Mouse (Mus musculus): ENCODE measurements around the gene Cpa5. TPM values are rescaled to one million over a fixed set of nuclear protein-coding genes. Genes with fewer than 3 reads are reported as not detected.
A peak's percentile ranks its signal among the peaks of the same experiment; 100 is the strongest.

Gene Cpa5
- polyA plus RNA-seq, 1 experiment, result not detected

DNA sequence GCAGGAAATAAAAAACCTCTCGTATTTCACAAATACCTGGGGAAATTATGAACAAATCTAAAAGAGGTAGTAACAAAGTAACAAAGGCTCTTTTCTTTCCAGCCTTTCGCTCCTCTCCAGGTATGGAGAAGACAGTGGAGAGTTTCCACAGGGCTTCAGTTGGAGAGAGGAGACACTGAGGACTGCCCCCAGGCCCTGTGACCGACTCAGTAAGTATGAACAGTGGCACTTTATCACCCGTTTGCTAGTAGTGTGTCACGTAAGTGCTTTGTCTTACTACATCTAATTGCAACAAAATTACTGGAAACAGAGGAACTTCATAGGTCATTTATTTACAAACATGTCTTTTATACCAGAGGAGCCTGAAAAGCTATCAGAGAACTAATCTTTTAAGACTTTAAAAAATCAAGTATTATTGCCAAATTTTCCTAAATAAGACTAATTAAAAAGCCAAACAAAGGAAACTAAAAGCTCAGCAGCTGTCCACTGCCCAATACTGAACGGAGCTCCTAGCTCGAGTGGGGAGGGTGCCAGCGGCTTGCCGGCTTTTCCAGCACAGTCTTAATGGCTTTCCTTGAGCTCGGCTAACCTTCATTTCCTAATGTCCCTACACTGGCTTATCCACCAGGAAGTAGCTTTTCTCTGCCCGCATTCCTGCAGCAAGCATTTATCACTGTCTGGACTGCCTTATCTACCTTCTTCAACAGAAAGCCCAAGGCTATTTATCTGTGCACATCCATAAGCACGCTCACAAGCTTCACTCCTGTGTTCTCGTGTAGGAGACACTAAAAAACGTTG lies 63.2 kb downstream of the Cpa5 start:
- no peak for TF ChIP-seq POLR2A (IDR thresholded peaks at IDR 0.05; ENCODE audit: borderline replicate concordance, extremely low read depth, low read depth, low read length)
- TF ChIP-seq CTCF (IDR thresholded peaks at IDR 0.05; ENCODE audit: insufficient read depth, low read length), result no peak
- DNase-seq, result no peak
- WGBS, result 30% methylated on average over 14 of the region's 14 CpGs
- H3K4me3 ChIP-seq (replicated peaks; ENCODE audit: extremely low read depth, low read depth, low read length), result peak overlapping the region; percentile 13
- peaks cover 13% of the 10 kb centered on the region for H3K4me1 ChIP-seq (ENCODE audit: control insufficient read depth, insufficient read depth, low read length)

DNA sequence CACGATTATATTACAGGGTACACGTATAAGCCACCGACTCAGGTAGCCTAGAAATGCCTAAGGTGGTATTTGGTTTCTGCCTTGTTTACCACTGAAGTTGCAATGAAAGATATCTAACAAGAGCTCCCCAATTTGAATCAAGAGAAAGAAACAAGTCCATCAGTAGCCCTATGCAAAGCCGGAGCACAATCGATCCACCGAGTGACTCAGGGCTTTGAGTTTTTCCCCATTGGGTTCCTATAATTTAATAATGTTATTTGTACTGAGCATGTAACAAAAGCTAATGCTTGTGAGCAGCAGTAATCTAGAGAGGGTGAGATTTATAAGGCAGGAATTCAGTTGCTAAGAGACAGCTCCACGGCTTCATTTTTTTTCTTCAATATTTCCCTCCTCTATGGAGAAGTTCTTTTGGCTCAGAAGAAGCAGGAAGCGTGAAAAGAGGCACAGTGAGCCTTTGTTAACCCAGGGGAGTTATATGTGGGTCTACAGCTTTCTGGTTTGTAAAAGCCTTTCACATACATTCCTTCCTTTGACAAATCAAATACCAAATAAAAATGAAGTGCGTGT lies 64.0 kb downstream of the Cpa5 start:
- Histone ChIP-seq H3K4me1 (ENCODE audit: control insufficient read depth, insufficient read depth, low read length) (peaks cover 13% of the 10 kb centered on the region), H3K4me3 (replicated peaks; ENCODE audit: extremely low read depth, low read depth, low read length) (peak overlapping the region; percentile 30)
- no peak for TF ChIP-seq POLR2A (IDR thresholded peaks at IDR 0.05; ENCODE audit: borderline replicate concordance, extremely low read depth, low read depth, low read length)
- TF ChIP-seq CTCF (IDR thresholded peaks at IDR 0.05; ENCODE audit: insufficient read depth, low read length), result no peak
- DNase-seq, result no peak
- WGBS, result 28% methylated on average over 9 of the region's 9 CpGs

DNA sequence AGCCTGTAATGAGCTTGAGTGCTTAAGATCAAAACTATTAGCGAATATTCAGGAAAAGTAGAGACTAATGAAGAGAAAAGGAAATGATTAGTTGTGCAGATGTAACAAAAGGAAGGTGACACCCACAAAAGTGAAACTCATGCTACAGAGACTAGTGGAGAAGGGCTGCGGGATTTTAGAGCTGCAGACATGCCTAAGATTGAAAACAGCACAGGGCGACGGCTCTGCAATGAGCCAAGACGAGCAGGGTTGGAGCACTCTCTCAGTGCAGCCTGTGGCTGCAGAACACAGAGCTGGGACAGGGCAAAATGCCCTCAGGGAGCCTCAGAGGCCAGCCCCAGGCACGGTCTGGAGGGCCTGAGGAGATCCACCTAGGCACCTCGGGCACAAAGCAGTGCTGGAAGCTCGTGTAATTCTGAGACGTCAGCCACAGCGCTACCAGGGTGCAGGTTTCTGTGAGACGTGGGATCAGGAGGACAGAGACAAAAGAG lies 64.5 kb downstream of the Cpa5 start:
- 11% methylated on average over 11 of the region's 11 CpGs for WGBS
- no peak for TF ChIP-seq CTCF (IDR thresholded peaks at IDR 0.05; ENCODE audit: insufficient read depth, low read length)
- TF ChIP-seq POLR2A (IDR thresholded peaks at IDR 0.05; ENCODE audit: borderline replicate concordance, extremely low read depth, low read depth, low read length), result no peak
- Histone ChIP-seq H3K4me3 (replicated peaks; ENCODE audit: extremely low read depth, low read depth, low read length) (peak overlapping the region; percentile 48), H3K4me1 (ENCODE audit: control insufficient read depth, insufficient read depth, low read length) (peaks cover 13% of the 10 kb centered on the region)
- DNase-seq, result no peak

DNA sequence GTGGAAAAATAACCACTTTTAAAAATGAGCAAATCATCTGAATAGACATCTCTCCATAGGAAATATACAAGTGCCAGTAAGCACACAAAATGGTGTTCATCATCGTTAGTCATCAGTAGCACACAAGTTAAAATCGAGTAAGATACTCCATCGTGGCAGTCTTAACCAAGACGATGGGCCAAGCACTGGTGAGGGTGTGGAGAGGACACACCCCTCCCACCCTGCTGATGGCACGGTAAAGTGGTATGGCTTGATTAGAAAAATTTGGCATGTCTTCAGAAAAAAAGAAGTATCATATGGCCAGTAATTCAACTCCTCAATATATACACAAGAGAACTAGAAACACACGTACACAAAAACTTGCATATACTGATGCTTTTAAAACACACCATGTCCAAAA lies 65.7 kb downstream of the Cpa5 start:
- DNase-seq, result no peak
- WGBS, result 83% methylated on average over 6 of the region's 6 CpGs
- Histone ChIP-seq H3K4me1 (ENCODE audit: control insufficient read depth, insufficient read depth, low read length) (peaks cover 13% of the 10 kb centered on the region), H3K4me3 (replicated peaks; ENCODE audit: extremely low read depth, low read depth, low read length) (no peak overlapping the region)
- TF ChIP-seq CTCF (IDR thresholded peaks at IDR 0.05; ENCODE audit: insufficient read depth, low read length), result no peak
- TF ChIP-seq POLR2A (IDR thresholded peaks at IDR 0.05; ENCODE audit: borderline replicate concordance, extremely low read depth, low read depth, low read length), result no peak

DNA sequence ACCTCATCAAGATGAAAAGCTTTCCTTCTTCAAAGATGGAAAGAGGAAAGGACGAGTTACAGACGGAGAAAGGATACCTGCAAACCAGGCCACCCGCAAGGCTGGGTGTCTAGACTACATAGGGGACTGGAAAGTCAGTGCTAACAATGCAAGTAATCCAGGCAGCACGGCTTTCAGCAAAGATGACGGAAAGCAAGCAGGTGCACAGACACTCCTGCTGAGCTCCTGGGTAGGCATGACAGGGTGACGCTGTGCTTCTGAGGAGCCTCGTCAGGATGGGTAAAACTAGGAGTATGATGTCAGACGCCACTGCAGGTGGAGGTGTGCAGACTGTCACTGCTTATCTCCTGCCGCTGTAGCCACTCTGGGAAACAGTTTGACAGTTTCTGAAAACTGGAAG lies 66.8 kb downstream of the Cpa5 start:
- no peak for TF ChIP-seq POLR2A (IDR thresholded peaks at IDR 0.05; ENCODE audit: borderline replicate concordance, extremely low read depth, low read depth, low read length)
- no peak for TF ChIP-seq CTCF (IDR thresholded peaks at IDR 0.05; ENCODE audit: insufficient read depth, low read length)
- peaks cover 13% of the 10 kb centered on the region for H3K4me1 ChIP-seq (ENCODE audit: control insufficient read depth, insufficient read depth, low read length)
- no peak for DNase-seq
- WGBS, result 93% methylated on average over 9 of the region's 9 CpGs
- H3K4me3 ChIP-seq (replicated peaks; ENCODE audit: extremely low read depth, low read depth, low read length), result no peak overlapping the region

DNA sequence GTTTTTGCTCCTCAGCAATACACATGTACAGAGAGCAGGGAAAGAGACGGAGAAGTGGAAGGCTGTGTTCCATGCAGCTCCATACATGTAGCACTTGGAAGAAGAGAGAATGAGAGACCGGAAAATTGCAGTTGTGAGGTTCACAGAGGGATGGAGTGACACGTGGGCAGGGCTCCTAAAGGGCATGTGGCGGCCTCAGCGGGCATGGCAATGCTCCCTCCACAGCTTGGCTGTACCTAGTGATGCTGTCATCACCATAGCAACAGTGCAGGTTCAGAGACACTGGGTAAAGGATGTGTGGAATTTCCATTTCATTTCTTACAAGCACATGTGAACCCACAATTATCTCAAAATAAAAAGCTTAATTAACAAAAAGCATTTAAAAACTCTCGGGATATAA lies 67.7 kb downstream of the Cpa5 start:
- Histone ChIP-seq H3K4me3 (replicated peaks; ENCODE audit: extremely low read depth, low read depth, low read length) (no peak overlapping the region), H3K4me1 (ENCODE audit: control insufficient read depth, insufficient read depth, low read length) (peaks cover 13% of the 10 kb centered on the region)
- 90% methylated on average over 6 of the region's 6 CpGs for WGBS
- DNase-seq, result no peak
- no peak for TF ChIP-seq POLR2A (IDR thresholded peaks at IDR 0.05; ENCODE audit: borderline replicate concordance, extremely low read depth, low read depth, low read length)
- no peak for TF ChIP-seq CTCF (IDR thresholded peaks at IDR 0.05; ENCODE audit: insufficient read depth, low read length)

DNA sequence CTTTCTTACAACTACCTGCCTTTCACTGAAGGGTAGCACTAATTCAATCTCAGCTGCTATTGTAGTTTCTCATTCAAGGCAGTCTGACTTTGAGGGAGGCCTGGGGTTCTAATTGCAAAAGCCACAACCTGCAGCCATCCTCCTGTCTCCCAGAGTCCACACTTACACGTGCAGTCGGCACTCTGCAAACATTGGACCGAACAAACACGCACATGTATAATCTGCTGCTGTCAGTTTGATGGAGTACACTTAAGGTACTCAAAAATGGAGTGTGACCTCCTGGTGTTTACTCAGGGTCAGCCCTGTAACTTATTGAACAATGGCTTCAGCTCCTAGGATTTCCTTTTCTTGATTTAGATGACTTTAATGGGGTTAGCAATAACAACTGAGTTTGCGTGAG lies 68.8 kb downstream of the Cpa5 start:
- WGBS, result 37% methylated on average over 5 of the region's 5 CpGs
- no peak for DNase-seq
- no peak overlapping the region for H3K4me3 ChIP-seq (replicated peaks; ENCODE audit: extremely low read depth, low read depth, low read length)

DNA sequence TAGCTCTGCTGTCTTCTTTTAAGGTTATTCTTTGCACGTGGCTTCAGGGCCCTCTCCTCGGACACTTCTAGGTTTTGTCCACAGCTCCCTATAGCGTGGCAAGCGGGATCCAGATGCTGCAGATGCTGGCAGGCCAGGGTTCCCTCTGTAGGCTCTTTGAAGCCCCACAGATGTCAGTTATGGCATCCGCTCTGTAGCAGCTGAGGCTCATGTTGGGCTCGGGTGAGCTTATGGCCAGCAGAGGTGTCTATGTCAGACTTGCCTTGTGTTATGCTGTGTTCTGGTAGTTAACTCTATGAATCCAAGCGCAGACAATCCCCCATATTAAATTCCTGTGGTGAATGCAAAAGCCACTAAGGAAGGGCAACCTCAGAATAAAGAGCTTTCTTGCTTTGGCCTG lies 69.6 kb downstream of the Cpa5 start:
- 75% methylated on average over 7 of the region's 7 CpGs for WGBS
- TF ChIP-seq POLR2A (IDR thresholded peaks at IDR 0.05; ENCODE audit: borderline replicate concordance, extremely low read depth, low read depth, low read length) (no peak), CTCF (IDR thresholded peaks at IDR 0.05; ENCODE audit: insufficient read depth, low read length) (no peak)
- no peak overlapping the region for H3K4me3 ChIP-seq (replicated peaks; ENCODE audit: extremely low read depth, low read depth, low read length)

More for the DNA sequence above, 68.8 kb downstream of the Cpa5 start:
- TF ChIP-seq POLR2A (IDR thresholded peaks at IDR 0.05; ENCODE audit: borderline replicate concordance, extremely low read depth, low read depth, low read length) (no peak), CTCF (IDR thresholded peaks at IDR 0.05; ENCODE audit: insufficient read depth, low read length) (no peak)
- peaks cover 8% of the 10 kb centered on the region for H3K4me1 ChIP-seq (ENCODE audit: control insufficient read depth, insufficient read depth, low read length)

More for the DNA sequence above, 69.6 kb downstream of the Cpa5 start:
- DNase-seq, result no peak
- peaks cover 2% of the 10 kb centered on the region for H3K4me1 ChIP-seq (ENCODE audit: control insufficient read depth, insufficient read depth, low read length)

Other genes starting within 250 kb of the Cpa5 start
- 13.8 TPM in 2 replicates for gene Zc3hc1, start 220.0 kb upstream of the Cpa5 start, polyA plus RNA-seq (2012; rRNA removed)
- gene Klhdc10, start 209.1 kb upstream of the Cpa5 start, polyA plus RNA-seq (2012; rRNA removed), result 13.9 and 17.8 TPM in 2 replicates
- 31.4 and 40.3 TPM in 2 replicates for gene Tmem209, start 101.2 kb upstream of the Cpa5 start, polyA plus RNA-seq (2012; rRNA removed)
- gene Ssmem1, start 101.2 kb upstream of the Cpa5 start, polyA plus RNA-seq (2012; rRNA removed), result not detected in 2 replicates
- 0.13 and 0.28 TPM in 2 replicates for gene Cpa2, start 69.4 kb upstream of the Cpa5 start, polyA plus RNA-seq (2012; rRNA removed)
- 4.6 TPM in 1 of 2 replicates, not detected in the other for gene Cpa4, start 42.6 kb upstream of the Cpa5 start, polyA plus RNA-seq (2012; rRNA removed)
- gene Cpa1, start 28.2 kb downstream of the Cpa5 start, polyA plus RNA-seq (2012; rRNA removed), result 0.39 and 4.3 TPM in 2 replicates
- gene Cep41, start 82.7 kb downstream of the Cpa5 start, polyA plus RNA-seq (2012; rRNA removed), result 3.7 and 4.6 TPM in 2 replicates
- gene Mest, start 112.5 kb downstream of the Cpa5 start, polyA plus RNA-seq (2012; rRNA removed), result 108 and 160 TPM in 2 replicates